Mouse (Mus musculus) limb, embryonic 15.5 days (tissue): ENCODE results near the gene Rhoa. TPM values are rescaled to one million over a fixed set of nuclear protein-coding genes. Genes with fewer than 3 reads are reported as not detected.
A peak's percentile ranks its signal among the peaks of the same experiment; 100 is the strongest.
"Not testable (repeated sequence)": the region's sequence is repeated elsewhere in the genome, so short reads cannot be mapped to it uniquely, and the experiment has no call there.

Experiments
- ATAC-seq: fragments of 200-750 bp; cut with Nextera tagmentation; 2 replicates; pipeline ENCODE4 v1.8.0; 2017; ENCODE audit warnings: low read depth, moderate TSS enrichment; ENCODE audit not compliant: insufficient number of reproducible peaks, low FRiP score, low TSS enrichment
- H3K27ac ChIP-seq: fragments of 300-500 bp; sonication (generic); 2 replicates; pipeline ENCODE4 v1.5.1; 2015; ENCODE audit warnings: moderate library complexity, mild to moderate bottlenecking, inconsistent platforms
- H3K27me3 ChIP-seq: fragments of 300-500 bp; sonication (generic); 2 replicates; pipeline ENCODE4 v1.6.1; 2015; ENCODE audit warnings: inconsistent platforms
- H3K36me3 ChIP-seq: fragments of 300-500 bp; sonication (generic); 2 replicates; pipeline ENCODE4 v1.6.1; 2015; ENCODE audit warnings: inconsistent platforms
- H3K4me1 ChIP-seq: fragments of 300-500 bp; sonication (generic); 2 replicates; pipeline ENCODE4 v1.6.1; 2015; ENCODE audit warnings: inconsistent platforms
- H3K4me2 ChIP-seq: fragments of 300-500 bp; sonication (generic); 2 replicates; pipeline ENCODE4 v1.6.1; 2015; ENCODE audit warnings: mild to moderate bottlenecking, inconsistent platforms
- H3K4me3 ChIP-seq: fragments of 300-500 bp; sonication (generic); 2 replicates; pipeline ENCODE4 v1.5.1; 2015; ENCODE audit warnings: mild to moderate bottlenecking, inconsistent platforms
- H3K9ac ChIP-seq: fragments of 300-500 bp; sonication (generic); 2 replicates; pipeline ENCODE4 v1.6.1; 2015; ENCODE audit warnings: inconsistent platforms
- H3K9me3 ChIP-seq: fragments of 300-500 bp; sonication (generic); 2 replicates; pipeline ENCODE4 v1.6.1; 2016; ENCODE audit warnings: inconsistent platforms
- WGBS: fragments of 180-500 bp; shearing (Covaris S2); methylation state at CpG from one replicate; pipeline ENCODE4 v1.1.7; 2015; 5-methylcytosine and 5-hydroxymethylcytosine counted together
- polyA plus RNA-seq: library from polyadenylated mRNA; unstranded; fragments of >200 nt; fragmentation: Nextera tagmentation; extraction: Ambion mirVana; gene quantifications from 2 replicates; pipeline ENCODE4 v1.2.1, GENCODE M21; 2015

The Rhoa gene
- polyA plus RNA-seq, 1 experiment from 2014 or later, result 473 TPM

- H3K4me3 ChIP-seq, result peak overlapping the region; percentile 57
- no peak for ATAC-seq
Observed at GRCm38 (mm10) chr9:108290773-108291172, 15.2 kb upstream of the Rhoa start.

GRCm38 (mm10) chr9:108296453-108297355, 9.2 kb upstream of the Rhoa start, which contains the start of gene Amt:
Amt (plus strand) TSS chr9:108296853.
- Histone ChIP-seq H3K27ac (no peak within 1 kb of the TSS), H3K27me3 (no peaks in the 10 kb centered on the region), H3K9me3 (no peaks in the 10 kb centered on the region), H3K9ac (no peak within 1 kb of the TSS), H3K36me3 (peaks cover 40% of the 10 kb centered on the region), H3K4me1 (no peaks in the 10 kb centered on the region), H3K4me3 (no peak within 1 kb of the TSS; the same call in 1 of the 2 replicates), H3K4me2 (0 out of 2 replicates have a peak within 1 kb of the TSS, but pooled peaks have one; percentile 5)
- no peak for ATAC-seq
- WGBS, result 29% methylated on average over 18 of the region's 18 CpGs

More at GRCm38 (mm10) chr9:108290773-108291172, 15.2 kb upstream of the Rhoa start:
- H3K4me2 ChIP-seq, result peak overlapping the region; percentile 54
- H3K27me3 ChIP-seq, result no peaks in the 10 kb centered on the region
- peak overlapping the region; percentile 41; the same call in 1 of the 2 replicates for H3K9ac ChIP-seq
- no peaks in the 10 kb centered on the region for H3K9me3 ChIP-seq
- H3K4me1 ChIP-seq, result peaks cover 4% of the 10 kb centered on the region
- H3K27ac ChIP-seq, result no peak overlapping the region
- H3K36me3 ChIP-seq, result peaks cover 25% of the 10 kb centered on the region
- 44% methylated on average over 6 of the region's 6 CpGs for WGBS

DNA sequence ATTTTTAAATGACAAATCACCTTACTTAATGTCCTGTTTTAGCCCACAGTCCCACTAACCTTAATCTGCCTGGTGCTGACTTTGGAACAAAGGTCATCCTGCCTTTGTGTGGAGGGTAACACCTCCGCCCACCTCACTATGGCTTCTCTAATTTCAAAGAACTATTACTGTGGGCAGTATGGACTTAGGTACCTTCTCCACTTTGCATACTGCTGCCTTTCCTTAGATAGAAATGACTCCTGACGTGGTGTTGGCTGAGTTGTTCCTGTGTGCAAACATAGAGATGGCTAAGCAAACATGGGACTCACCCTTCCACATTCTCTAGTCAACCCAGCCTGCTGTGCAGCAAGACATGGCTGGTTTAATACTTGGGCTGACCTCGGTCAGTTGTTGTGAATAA, 4.1 kb upstream of the Rhoa start:
- Histone ChIP-seq H3K4me2 (no peak overlapping the region), H3K9ac (no peak overlapping the region), H3K36me3 (peaks cover 33% of the 10 kb centered on the region), H3K27ac (no peak overlapping the region), H3K27me3 (no peaks in the 10 kb centered on the region), H3K4me3 (no peak overlapping the region), H3K4me1 (peaks cover 8% of the 10 kb centered on the region), H3K9me3 (no peaks in the 10 kb centered on the region)
- WGBS, result 76% methylated on average over 3 of the region's 3 CpGs
- ATAC-seq, result no peak

- Histone ChIP-seq H3K4me2 (peak overlapping the region; percentile 83), H3K4me1 (peaks cover 19% of the 10 kb centered on the region), H3K4me3 (peak overlapping the region; percentile 89), H3K27me3 (no peaks in the 10 kb centered on the region), H3K27ac (0 out of 2 replicates have a peak overlapping the region, but pooled peaks have one; percentile 100), H3K9ac (peak overlapping the region; percentile 82), H3K36me3 (peaks cover 33% of the 10 kb centered on the region), H3K9me3 (no peaks in the 10 kb centered on the region)
- ATAC-seq, result no peak
- WGBS, result 91% methylated on average over 4 of the region's 4 CpGs
Observed at GRCm38 (mm10) chr9:108304716-108305115, 1.2 kb upstream of the Rhoa start.

DNA sequence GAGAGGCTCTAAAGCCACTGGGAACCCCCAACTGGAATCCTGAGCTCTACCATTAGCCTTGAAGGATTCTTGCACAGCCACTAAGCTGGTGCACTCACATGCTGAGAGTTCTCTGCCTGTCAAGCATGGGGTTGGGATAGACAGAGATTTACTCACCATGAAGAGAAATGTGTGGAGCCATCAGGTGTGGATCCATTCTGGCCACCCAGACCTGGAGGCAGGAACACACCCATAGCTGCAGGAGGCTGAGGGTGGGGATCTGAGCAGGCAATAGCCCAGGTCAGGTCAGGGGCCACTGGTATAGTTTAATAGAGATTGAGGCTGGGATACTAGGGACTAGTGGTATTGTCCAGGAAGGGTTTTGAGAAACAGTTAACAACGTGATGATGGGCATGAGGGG, 759 bp upstream of the Rhoa start:
- Histone ChIP-seq H3K4me1 (peaks cover 19% of the 10 kb centered on the region), H3K4me2 (peak overlapping the region; percentile 83), H3K4me3 (peak overlapping the region; percentile 89), H3K36me3 (peaks cover 33% of the 10 kb centered on the region), H3K9me3 (no peaks in the 10 kb centered on the region), H3K27ac (peak overlapping the region; percentile 100), H3K9ac (peak overlapping the region; percentile 82), H3K27me3 (no peaks in the 10 kb centered on the region)
- 0% methylated on average over 1 of the region's 1 CpGs for WGBS
- no peak for ATAC-seq

DNA sequence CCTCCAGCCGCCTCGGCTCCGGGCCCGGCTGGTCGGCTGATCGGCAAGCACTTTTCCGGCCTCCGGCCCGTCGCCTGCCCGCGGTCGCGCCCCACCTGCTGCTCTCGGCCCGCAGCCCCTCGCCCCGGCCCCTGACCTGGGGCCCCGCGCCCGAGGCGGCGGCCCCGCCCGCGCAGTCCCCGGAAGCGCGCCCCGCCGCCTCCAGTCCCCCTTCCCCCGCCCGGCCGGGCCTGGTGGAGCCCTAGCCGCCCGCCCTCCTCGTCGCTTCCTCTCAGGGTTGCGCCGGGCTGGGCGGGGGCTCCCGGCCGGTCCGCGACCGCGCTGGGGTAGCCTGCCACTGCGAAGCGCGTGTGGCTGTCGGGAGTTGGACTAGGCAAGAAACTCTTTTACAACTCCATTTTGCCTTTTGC, 647 bp downstream of the Rhoa start:
- Histone ChIP-seq H3K9me3 (no peaks in the 10 kb centered on the region), H3K9ac (peak overlapping the region; percentile 97), H3K4me1 (peaks cover 22% of the 10 kb centered on the region), H3K4me3 (peak overlapping the region; percentile 89), H3K27ac (peak overlapping the region; percentile 100), H3K27me3 (no peaks in the 10 kb centered on the region), H3K36me3 (peaks cover 24% of the 10 kb centered on the region), H3K4me2 (peak overlapping the region; percentile 65)
- WGBS, result under 1% methylated on average over 51 of the region's 51 CpGs
- ATAC-seq, result peak; percentile 73

GRCm38 (mm10) chr9:108307021-108307807, 1.3 kb downstream of the Rhoa start:
- Histone ChIP-seq H3K27me3 (no peaks in the 10 kb centered on the region), H3K36me3 (peaks cover 20% of the 10 kb centered on the region), H3K27ac (peak overlapping the region; percentile 100), H3K4me3 (peak overlapping the region; percentile 89), H3K9me3 (no peaks in the 10 kb centered on the region), H3K4me2 (peak overlapping the region; percentile 65), H3K9ac (peak overlapping the region; percentile 97), H3K4me1 (peaks cover 26% of the 10 kb centered on the region)
- WGBS, result 7% methylated on average over 12 of the region's 12 CpGs
- no peak for ATAC-seq

GRCm38 (mm10) chr9:108308141-108308540, 2.2 kb downstream of the Rhoa start:
- Histone ChIP-seq H3K27ac (no peak overlapping the region), H3K27me3 (no peaks in the 10 kb centered on the region), H3K9me3 (no peaks in the 10 kb centered on the region), H3K4me3 (peak overlapping the region; percentile 89), H3K36me3 (peaks cover 14% of the 10 kb centered on the region), H3K4me2 (peak overlapping the region; percentile 65), H3K9ac (no peak overlapping the region), H3K4me1 (peaks cover 26% of the 10 kb centered on the region)
- ATAC-seq, result no peak
- WGBS, result 56% methylated on average over 2 of the region's 2 CpGs

DNA sequence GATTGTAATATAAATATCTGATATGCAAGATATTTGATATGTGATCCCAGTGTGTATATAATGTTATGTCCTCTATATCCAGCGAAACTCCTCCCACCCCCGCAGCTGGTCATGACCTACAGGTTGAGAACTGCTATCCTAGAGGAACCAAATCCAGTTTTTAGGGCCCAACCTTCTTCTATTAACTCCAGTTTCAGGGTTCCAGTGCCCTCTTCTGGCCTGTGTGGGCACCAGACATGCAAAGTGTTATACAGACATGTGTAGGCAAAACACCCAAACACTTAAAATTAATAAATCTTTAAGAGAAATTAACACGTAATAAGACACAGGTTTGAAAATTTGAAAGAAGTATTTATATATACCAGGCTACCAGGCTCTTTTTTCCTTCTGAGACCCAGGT, 11.6 kb downstream of the Rhoa start:
- ATAC-seq, result no peak

DNA sequence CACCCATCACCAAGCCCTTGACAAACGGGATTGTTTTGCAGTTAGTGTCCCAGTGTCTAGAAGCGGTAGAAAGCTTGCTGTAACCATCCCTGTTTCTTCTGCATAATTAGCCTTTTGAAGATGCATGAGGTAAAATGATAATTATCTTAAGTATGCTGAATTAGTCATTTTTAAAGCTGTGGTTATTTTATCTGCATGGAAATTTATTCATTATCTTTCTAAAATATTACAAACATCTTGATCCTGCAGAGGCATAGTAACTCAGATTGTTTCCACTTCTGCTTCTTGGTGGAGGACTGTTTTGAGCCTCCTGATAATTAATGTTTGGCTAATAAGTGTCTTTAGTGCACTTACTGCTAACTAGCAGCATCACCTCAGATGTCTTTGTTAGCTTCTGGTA, 12.5 kb downstream of the Rhoa start:
- 83% methylated on average over 2 of the region's 2 CpGs for WGBS
- ATAC-seq, result no peak
- peaks cover 22% of the 10 kb centered on the region for H3K36me3 ChIP-seq

More for the DNA sequence above, 11.6 kb downstream of the Rhoa start:
- no peak overlapping the region for H3K4me2 ChIP-seq
- H3K27ac ChIP-seq, result no peak overlapping the region
- H3K4me1 ChIP-seq, result 0 out of 2 replicates have a peak, but pooled peaks cover 2% of the 10 kb centered on the region
- H3K4me3 ChIP-seq, result no peak overlapping the region
- H3K9ac ChIP-seq, result no peak overlapping the region
- no peaks in the 10 kb centered on the region for H3K27me3 ChIP-seq
- H3K36me3 ChIP-seq, result peaks cover 24% of the 10 kb centered on the region
- 92% methylated on average over 3 of the region's 3 CpGs for WGBS
- H3K9me3 ChIP-seq, result no peaks in the 10 kb centered on the region

DNA sequence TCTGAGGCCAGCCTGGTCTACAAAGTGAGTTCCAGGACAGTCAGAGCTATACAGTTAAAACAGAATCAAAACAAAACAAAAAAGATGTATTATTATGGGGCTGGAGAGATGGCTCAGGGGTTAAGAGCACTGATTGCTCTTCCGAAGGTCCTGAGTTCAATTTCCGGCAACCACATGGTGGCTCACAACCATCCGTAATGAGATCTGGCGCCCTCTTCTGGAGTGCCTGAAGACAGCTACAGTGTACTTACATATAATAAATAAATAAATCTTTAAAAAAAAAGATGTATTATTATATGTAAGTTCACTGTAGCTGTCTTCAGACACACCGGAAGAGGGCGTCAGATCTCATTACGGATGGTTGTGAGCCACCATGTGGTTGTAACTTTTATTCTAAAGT, 16.1 kb downstream of the Rhoa start:
- ATAC-seq, H3K27me3 ChIP-seq: not testable (repeated sequence)
- peaks cover 14% of the 10 kb centered on the region for H3K36me3 ChIP-seq

More for the DNA sequence above, 12.5 kb downstream of the Rhoa start:
- Histone ChIP-seq H3K4me1 (0 out of 2 replicates have a peak, but pooled peaks cover 2% of the 10 kb centered on the region), H3K9ac (no peak overlapping the region), H3K9me3 (no peaks in the 10 kb centered on the region), H3K27me3 (no peaks in the 10 kb centered on the region), H3K4me3 (no peak overlapping the region), H3K27ac (no peak overlapping the region), H3K4me2 (no peak overlapping the region)

More for the DNA sequence above, 16.1 kb downstream of the Rhoa start:
- not testable (repeated sequence) for H3K4me3 ChIP-seq, H3K27ac ChIP-seq, H3K4me1 ChIP-seq, H3K4me2 ChIP-seq, H3K9ac ChIP-seq, H3K9me3 ChIP-seq
- WGBS, result 91% methylated on average over 7 of the region's 7 CpGs
